Mouse (Mus musculus): ENCODE results near the gene Asic2.
A peak's percentile ranks its signal among the peaks of the same experiment; 100 is the strongest.

Gene Asic2

DNA sequence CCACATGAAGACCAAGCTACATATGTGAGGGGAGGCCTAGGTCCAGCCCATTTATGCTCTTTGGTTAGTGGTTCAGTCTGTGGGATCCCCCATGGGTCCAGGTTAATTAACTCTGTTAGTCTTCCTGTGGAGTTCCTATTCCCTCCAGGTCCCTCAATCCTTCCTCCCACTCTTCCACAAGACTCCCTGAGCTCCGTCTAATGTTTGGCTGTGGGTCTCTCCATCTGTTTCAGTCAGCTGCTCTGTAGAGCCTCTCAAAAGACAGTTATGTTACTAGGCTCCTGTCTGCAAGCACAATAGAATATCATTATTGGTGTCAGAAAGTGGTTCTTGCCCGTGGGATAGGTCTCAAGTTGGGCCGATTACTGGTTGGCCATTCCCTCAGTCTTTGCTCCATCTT lies 1072.4 kb downstream of the Asic2 start:
- DNase-seq (ENCODE audit: extremely low read depth, insufficient read length, low spot score), result no peak

- DNase-seq (ENCODE audit: extremely low read depth, insufficient read length, low spot score), result no peak
Measured at GRCm38 (mm10) chr11:80889336-80890063, 1078.8 kb downstream of the Asic2 start.

GRCm38 (mm10) chr11:80887021-80887420 lies 1081.2 kb downstream of the Asic2 start:
- no peak for DNase-seq (ENCODE audit: extremely low read depth, insufficient read length, low spot score)

GRCm38 (mm10) chr11:80886365-80886764 lies 1081.9 kb downstream of the Asic2 start:
- DNase-seq (ENCODE audit: extremely low read depth, insufficient read length, low spot score), result no peak

DNA sequence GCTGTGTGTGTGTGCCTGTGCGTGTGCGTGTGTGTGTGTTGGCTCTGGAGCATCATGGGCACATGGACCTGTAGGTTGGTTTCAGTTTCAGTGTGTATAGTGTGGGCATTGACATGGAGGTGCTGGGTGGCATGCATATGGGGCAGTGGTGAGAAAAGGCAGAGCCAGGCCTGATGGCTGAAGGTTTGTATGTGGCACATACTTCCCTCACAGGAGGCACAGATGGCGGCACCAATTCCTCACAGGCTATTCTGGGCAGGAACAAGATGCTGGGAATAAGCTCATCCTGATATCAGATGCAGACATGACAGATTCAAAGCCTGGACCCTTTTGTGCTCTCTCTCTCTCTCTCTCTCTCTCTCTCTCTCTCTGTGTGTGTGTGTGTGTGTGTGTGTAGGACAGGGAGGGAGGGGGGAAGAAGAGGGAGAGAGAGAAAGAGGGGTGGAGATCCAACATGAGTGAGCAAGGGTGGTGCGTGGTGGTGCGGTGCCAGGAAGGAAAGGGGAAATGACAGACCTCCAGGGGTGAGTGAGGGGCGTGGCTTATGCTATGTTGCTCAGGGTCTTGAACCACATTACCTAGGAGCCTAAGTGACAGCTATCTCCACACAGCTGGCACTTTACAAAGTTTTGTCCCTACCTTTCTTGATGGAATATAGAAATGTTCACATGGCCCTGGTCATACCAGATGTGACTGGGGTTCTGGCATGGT lies 1083.6 kb downstream of the Asic2 start:
- no peak for DNase-seq (ENCODE audit: extremely low read depth, insufficient read length, low spot score)

DNA sequence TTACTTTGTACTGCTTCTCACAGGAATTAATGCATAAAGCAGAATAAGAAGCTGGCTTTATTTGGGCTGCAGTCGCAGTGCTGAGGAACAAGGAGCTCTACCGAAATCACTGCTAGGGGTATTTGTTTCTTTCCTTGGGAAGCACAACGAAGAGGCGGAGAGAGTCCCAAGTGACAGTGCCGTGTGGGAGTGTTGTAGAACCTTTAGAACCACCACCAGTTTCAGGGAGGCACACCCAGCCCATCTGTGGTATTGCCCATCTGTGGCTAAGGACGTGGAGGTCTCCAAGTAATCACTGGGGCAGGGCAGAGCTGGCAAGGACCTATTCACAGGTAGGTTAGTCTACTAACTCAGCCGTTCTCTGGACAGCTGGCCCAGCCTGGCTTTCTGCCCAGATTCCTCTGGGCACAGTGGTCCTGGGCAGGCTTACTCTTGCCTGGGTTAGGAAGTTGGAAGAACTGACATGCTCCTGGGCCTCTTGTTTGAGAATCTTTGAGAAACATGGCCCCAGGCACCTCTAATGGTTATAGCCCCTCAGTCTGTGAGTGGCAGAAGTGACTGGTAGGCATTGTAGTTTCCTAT lies 1085.9 kb downstream of the Asic2 start:
- DNase-seq (ENCODE audit: extremely low read depth, insufficient read length, low spot score), result no peak

GRCm38 (mm10) chr11:80878026-80878425 lies 1090.2 kb downstream of the Asic2 start:
- no peak for DNase-seq (ENCODE audit: extremely low read depth, insufficient read length, low spot score)

GRCm38 (mm10) chr11:80877131-80877651 lies 1091.1 kb downstream of the Asic2 start:
- DNase-seq (ENCODE audit: extremely low read depth, insufficient read length, low spot score), result peak; percentile 58

- no peak for DNase-seq (ENCODE audit: extremely low read depth, insufficient read length, low spot score)
Measured at GRCm38 (mm10) chr11:80872509-80873474, 1095.5 kb downstream of the Asic2 start.

- no peak for DNase-seq (ENCODE audit: extremely low read depth, insufficient read length, low spot score)
Measured at GRCm38 (mm10) chr11:80868039-80868438, 1100.2 kb downstream of the Asic2 start.

GRCm38 (mm10) chr11:80862941-80863340 lies 1105.3 kb downstream of the Asic2 start:
- no peak for DNase-seq (ENCODE audit: extremely low read depth, insufficient read length, low spot score)

GRCm38 (mm10) chr11:80858065-80858464 lies 1110.2 kb downstream of the Asic2 start, which contains the start of gene Spaca3:
TSS of gene Spaca3 (plus strand) at chr11:80858365.
- no peak for DNase-seq (ENCODE audit: extremely low read depth, insufficient read length, low spot score)

- DNase-seq (ENCODE audit: extremely low read depth, insufficient read length, low spot score), result no peak
Measured at GRCm38 (mm10) chr11:80856827-80857226, 1111.4 kb downstream of the Asic2 start.

GRCm38 (mm10) chr11:80854908-80855307 lies 1113.3 kb downstream of the Asic2 start:
- no peak for DNase-seq (ENCODE audit: extremely low read depth, insufficient read length, low spot score)

DNA sequence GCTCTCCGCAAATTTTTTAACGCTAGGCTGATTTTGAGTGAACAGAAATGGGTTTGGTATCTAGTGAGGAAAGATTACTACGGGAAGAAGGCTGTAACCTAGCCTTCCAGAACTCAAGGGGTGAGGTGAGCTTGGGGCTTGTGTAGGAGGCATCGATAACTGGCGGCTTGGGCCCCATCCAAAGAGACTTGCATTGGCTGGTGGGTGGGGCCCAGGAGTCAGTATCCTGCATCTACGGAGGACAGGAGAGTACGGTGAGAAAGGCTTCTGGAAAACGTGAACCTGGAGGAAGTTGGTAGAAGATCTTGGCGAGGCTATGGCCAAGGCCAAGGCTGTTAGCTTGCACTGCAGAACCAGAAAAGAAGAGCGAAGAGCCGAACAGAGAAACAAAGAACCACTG lies 1113.8 kb downstream of the Asic2 start:
- no peak for DNase-seq (ENCODE audit: extremely low read depth, insufficient read length, low spot score)

- no peak for DNase-seq (ENCODE audit: extremely low read depth, insufficient read length, low spot score)
Measured at GRCm38 (mm10) chr11:80853014-80853413, 1115.2 kb downstream of the Asic2 start.

DNA sequence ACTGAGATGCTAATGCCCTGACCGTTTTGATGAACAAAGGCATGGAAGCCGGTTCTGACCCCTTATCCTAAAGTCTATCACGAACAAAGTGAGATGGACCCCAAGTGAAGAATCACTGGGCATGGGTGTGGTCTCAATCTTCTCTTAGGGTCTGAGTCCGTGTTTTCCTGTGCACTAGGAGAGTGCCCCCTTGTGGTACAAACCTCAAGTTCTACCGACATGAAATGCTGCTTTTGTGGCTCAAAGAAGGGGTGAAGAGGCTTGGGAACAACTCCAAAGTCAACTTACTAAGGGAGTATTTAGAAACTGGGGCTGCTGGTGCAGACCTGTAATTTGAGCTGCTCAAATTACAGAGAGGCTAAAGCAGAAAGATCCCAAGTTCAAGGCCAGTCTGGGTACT lies 1116.4 kb downstream of the Asic2 start:
- no peak for DNase-seq (ENCODE audit: extremely low read depth, insufficient read length, low spot score)

- DNase-seq (ENCODE audit: extremely low read depth, insufficient read length, low spot score), result no peak
Measured at GRCm38 (mm10) chr11:80848131-80848530, 1120.1 kb downstream of the Asic2 start.

- no peak for DNase-seq (ENCODE audit: extremely low read depth, insufficient read length, low spot score)
Measured at GRCm38 (mm10) chr11:80846115-80846514, 1122.1 kb downstream of the Asic2 start.

DNA sequence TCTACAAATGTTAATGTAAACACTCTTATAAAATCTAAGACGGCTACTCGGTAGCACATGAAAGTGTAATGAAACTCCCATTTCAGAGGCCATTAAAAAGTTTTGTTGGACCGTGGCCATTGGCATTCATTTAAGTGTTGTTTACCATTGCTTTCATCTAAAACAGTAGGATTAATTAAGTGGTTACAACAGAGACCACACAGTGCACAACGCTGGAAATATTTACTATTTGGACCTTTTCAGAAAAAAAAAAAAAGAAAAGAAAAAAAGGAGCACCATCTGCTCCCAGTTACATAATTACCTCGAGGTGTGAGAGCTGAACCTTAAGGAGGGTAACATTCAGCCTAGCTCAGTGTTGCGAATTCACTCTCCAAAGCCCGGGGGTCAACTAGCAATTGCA lies 1122.8 kb downstream of the Asic2 start:
- DNase-seq (ENCODE audit: extremely low read depth, insufficient read length, low spot score), result no peak

All from 3134 (cell line).